Mouse (Mus musculus) 3134 (cell line): ENCODE measurements around the gene Gm10642.
A peak's percentile ranks its signal among the peaks of the same experiment; 100 is the strongest.

Source experiments
- DNase-seq: peaks from one replicate; pipeline ENCODE4 v3.0.0-alpha.2; 2011; ENCODE audit warnings: low spot score; ENCODE audit not compliant: insufficient read length; ENCODE audit errors: extremely low read depth

The Gm10642 gene

GRCm38 (mm10) chr9:70671772-70672579, 15.9 kb downstream of the Gm10642 start:
- DNase-seq, result no peak

GRCm38 (mm10) chr9:70673656-70674055, 17.6 kb downstream of the Gm10642 start:
- no peak for DNase-seq

GRCm38 (mm10) chr9:70675117-70675516, 19.1 kb downstream of the Gm10642 start:
- peak; percentile 20 for DNase-seq

GRCm38 (mm10) chr9:70675961-70676360, 19.9 kb downstream of the Gm10642 start:
- no peak for DNase-seq

- peak; percentile 99 for DNase-seq
Measured at GRCm38 (mm10) chr9:70678682-70679131, 22.7 kb downstream of the Gm10642 start, which contains the start of gene Adam10. Adam10 (plus strand) TSS chr9:70678997.

- peak; percentile 68 for DNase-seq
Measured at GRCm38 (mm10) chr9:70679132-70680091, 23.4 kb downstream of the Gm10642 start.

GRCm38 (mm10) chr9:70682202-70682601, 26.2 kb downstream of the Gm10642 start:
- no peak for DNase-seq

GRCm38 (mm10) chr9:70688301-70688968, 32.4 kb downstream of the Gm10642 start:
- DNase-seq, result peak; percentile 34

GRCm38 (mm10) chr9:70689926-70690325, 33.9 kb downstream of the Gm10642 start:
- no peak for DNase-seq

GRCm38 (mm10) chr9:70690579-70690978, 34.5 kb downstream of the Gm10642 start:
- DNase-seq, result no peak

- no peak for DNase-seq
Measured at GRCm38 (mm10) chr9:70691772-70692693, 36.0 kb downstream of the Gm10642 start.

GRCm38 (mm10) chr9:70695723-70696122, 39.7 kb downstream of the Gm10642 start:
- DNase-seq, result no peak

GRCm38 (mm10) chr9:70698090-70698489, 42.0 kb downstream of the Gm10642 start:
- no peak for DNase-seq

- DNase-seq, result no peak
Measured at GRCm38 (mm10) chr9:70703597-70704203, 47.6 kb downstream of the Gm10642 start.

- no peak for DNase-seq
Measured at GRCm38 (mm10) chr9:70706444-70706843, 50.4 kb downstream of the Gm10642 start.
